Mouse (Mus musculus) bone marrow, adult 2 months (tissue): ENCODE measurements around the gene Ddb1. TPM values are rescaled to one million over a fixed set of nuclear protein-coding genes. Genes with fewer than 3 reads are reported as not detected.
A peak's percentile ranks its signal among the peaks of the same experiment; 100 is the strongest.

Experiments
- H3K27ac ChIP-seq: fragments of 200-500 bp; 2 replicates; pipeline ENCODE4 v1.5.1; 2012; ENCODE audit warnings: low read depth, mild to moderate bottlenecking, control low read depth, inconsistent platforms, low read length; ENCODE audit not compliant: control insufficient read depth, poor library complexity, insufficient read depth
- H3K4me1 ChIP-seq: fragments of 200-500 bp; 2 replicates; pipeline ENCODE4 v1.6.1; 2011; ENCODE audit warnings: low read length; ENCODE audit not compliant: control insufficient read depth, insufficient read depth
- H3K4me3 ChIP-seq: fragments of 200-500 bp; replicated peaks from 2 replicates; pipeline ENCODE3; 2011; ENCODE audit warnings: mild to moderate bottlenecking, low read depth, low read length, control low read depth; ENCODE audit not compliant: control insufficient read depth
- CTCF ChIP-seq: fragments of 200-500 bp; IDR thresholded peaks from 2 replicates; pipeline ENCODE4 v1.5.1; 2011; ENCODE audit warnings: low read length, control low read depth; ENCODE audit not compliant: control insufficient read depth, insufficient read depth
- POLR2A ChIP-seq: fragments of 200-500 bp; IDR thresholded peaks from 2 replicates; pipeline ENCODE4 v1.6.1; 2011; ENCODE audit warnings: low read depth, mild to moderate bottlenecking, control low read depth, low read length, borderline replicate concordance; ENCODE audit not compliant: control insufficient read depth
- WGBS: fragments of 180-500 bp; shearing (Covaris S2); methylation state at CpG from one replicate; pipeline ENCODE4 v1.1.7; 2018; 5-methylcytosine and 5-hydroxymethylcytosine counted together
- polyA plus RNA-seq: library from polyadenylated mRNA; stranded (reverse); fragments of >200 nt; gene quantifications from 2 replicates; pipeline ENCODE4 v1.2.4, GENCODE M21; 2011; ENCODE audit warnings: low replicate concordance; ENCODE audit not compliant: missing spikeins, insufficient read depth, insufficient read length

The Ddb1 gene
- polyA plus RNA-seq, 1 experiment: 107 TPM

DNA sequence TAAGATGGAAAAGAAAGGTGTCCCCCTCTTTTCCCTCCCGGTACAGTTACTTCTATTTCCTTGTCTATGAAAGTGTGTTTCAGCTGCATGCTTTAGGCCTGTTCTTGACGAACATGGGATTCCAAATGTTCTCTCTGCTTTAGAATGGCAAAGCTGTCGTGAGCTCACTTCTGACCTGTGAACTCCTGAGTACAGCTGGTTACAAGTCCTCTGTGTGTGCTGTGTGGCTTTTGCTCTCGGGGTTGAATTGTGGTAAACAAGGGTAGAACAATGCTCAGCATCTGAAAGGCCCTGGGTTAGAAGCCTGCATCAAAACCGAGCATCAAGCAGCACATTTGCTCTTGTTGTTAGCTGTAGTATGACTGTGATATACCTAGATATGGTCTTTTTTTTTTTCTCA lies 42.8 kb upstream of the Ddb1 start:
- H3K4me3 ChIP-seq: no peak overlapping the region
- H3K4me1 ChIP-seq: no peaks in the 10 kb centered on the region
- no peak for TF ChIP-seq POLR2A
- no peak for TF ChIP-seq CTCF
- 79% methylated on average over 5 of the region's 5 CpGs for WGBS
- H3K27ac ChIP-seq: no peak overlapping the region

DNA sequence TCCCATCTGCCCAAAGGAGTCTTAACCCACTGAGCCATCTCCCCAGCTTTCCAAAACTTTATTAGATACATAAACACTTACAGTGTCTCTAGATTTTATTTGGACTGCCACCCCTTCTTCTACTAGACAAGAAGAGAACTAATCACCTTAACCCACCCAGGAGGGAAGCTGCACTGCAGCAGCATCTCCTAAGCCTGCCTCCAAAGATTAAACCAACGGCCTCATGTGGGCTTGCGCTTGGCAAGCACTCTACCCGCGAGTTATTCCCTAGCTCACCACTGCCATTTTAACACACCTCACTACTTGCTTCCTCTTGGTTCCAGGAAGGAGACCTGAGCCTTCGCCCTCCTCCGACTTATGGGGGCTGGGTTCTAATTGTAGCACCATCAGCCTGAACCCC lies 40.8 kb upstream of the Ddb1 start:
- no peak for TF ChIP-seq CTCF
- WGBS: 66% methylated on average over 6 of the region's 6 CpGs
- Histone ChIP-seq H3K4me3 (no peak overlapping the region), H3K4me1 (no peaks in the 10 kb centered on the region), H3K27ac (no peak overlapping the region)

DNA sequence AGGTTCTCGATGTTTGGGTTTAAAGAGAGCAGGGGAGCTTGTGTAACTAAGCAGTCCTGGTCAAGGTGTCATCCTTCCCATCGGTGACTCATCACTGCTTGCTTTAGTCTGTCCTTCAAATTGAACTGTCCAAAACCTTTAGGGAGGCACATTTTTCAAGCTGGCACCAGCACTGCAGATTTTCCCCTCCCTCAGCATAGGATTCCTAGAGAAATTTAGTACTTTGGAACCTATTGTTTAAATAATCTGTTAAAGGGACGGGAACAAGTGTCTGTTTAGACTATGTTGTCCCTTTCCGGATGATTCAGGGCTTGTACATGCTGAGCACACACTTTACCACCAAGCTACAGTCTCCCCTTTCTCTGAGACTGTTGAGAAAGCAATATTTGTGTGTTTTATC lies 39.9 kb upstream of the Ddb1 start:
- H3K4me3 ChIP-seq: no peak overlapping the region
- H3K27ac ChIP-seq: no peak overlapping the region
- no peak for TF ChIP-seq POLR2A
- no peak for TF ChIP-seq CTCF
- no peaks in the 10 kb centered on the region for H3K4me1 ChIP-seq
- WGBS: 62% methylated on average over 4 of the region's 4 CpGs

DNA sequence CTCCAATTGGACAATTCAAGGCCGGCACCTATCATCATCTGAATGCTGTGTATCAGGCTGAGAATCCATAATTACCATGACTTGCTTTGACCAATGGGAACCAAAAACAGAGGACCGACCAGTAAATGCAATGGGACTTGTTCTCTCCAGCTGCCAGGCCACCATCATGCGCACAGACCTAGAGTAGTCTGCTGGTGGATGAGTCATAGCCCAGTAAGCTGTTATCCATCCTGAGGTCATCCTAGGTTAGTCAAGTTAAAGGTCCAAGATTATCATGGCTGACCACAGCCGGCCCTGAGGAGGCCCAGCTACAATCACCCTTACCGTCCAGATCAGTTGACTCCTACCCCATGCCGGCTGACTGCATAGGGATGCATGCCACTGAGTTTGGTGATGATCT lies 35.5 kb upstream of the Ddb1 start:
- peaks cover 2% of the 10 kb centered on the region; the same call in 1 of the 2 replicates for H3K4me1 ChIP-seq
- H3K27ac ChIP-seq: no peak overlapping the region
- TF ChIP-seq POLR2A (no peak), CTCF (no peak)
- WGBS: 92% methylated on average over 6 of the region's 6 CpGs
- H3K4me3 ChIP-seq: no peak overlapping the region

DNA sequence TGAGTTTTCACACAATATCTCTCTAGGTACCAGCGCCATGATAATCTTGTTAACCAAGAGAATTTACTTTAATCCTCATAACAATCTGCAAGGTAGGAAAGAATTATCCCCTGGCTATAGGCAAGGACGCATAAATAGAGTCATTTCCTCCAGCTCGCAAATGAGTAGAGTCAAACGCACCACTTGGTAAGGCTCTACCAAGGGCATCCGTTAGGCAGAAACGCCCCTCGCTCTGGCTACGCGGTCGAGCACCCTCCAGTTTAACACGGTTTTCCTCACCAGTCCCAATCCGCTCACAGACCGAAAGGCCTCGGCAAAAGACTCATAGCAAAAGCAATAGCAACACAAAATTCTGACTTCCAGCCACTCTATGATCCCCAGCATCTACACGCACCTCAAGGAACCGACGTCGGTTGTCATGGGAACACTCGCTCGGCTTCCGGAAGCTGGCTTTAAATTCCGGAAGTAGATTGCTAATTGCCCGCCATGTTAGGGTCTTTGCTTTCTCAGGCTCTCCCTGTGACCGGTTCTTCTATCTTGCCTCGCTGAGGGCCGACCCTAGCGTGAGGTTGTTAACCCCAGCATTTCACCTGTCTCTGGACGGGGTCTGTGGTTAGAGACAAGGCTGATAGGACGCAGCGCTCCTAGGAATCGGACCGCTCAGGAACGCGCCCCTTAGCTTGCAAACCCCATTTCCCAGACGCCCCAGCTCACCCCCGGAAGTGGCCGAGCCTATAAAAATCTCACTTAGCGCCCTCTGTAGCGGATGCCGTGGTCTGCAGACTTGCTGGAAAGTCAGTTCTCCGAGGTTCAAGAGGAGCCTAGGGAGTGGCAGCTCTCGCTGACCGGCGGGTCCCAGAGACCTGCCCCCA lies 28.2 kb upstream of the Ddb1 start, which contains the start of the genes Cyb561a3 and Tmem138:
TSS of gene Cyb561a3 (plus strand) at position 483 of the 872 bp plus-strand sequence.
TSS of gene Tmem138 (minus strand) at position 673 of the 872 bp plus-strand sequence.
- peak; percentile 95 for TF ChIP-seq POLR2A
- peak; percentile 33; the same call in 1 of the 2 replicates for TF ChIP-seq CTCF
- under 1% methylated on average over 44 of the region's 44 CpGs for WGBS
- H3K4me3 ChIP-seq: peak within 1 kb of the TSS; percentile 88
- H3K27ac ChIP-seq: peak within 1 kb of the TSS; percentile 87
- H3K4me1 ChIP-seq: peaks cover 7% of the 10 kb centered on the region; the same call in 1 of the 2 replicates

DNA sequence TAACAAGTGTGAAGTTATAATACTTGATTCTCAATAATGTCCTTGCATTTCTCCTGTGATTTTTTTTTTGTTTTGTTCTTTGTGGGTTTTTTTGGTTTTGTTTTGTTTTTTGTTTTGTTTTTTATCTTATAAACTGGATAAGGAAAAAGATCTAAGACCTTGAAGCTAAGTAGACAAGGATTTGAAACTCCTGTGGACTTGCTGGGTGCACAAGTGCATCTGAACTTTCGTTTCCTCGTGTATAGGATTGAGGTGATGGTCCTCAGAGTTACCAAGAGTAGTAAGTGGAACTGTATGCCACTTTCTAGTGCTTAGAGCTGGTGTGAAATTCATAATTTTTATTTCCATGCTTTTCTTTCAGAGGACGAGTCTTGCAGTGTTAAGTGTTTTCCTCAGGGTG lies 25.0 kb upstream of the Ddb1 start:
- TF ChIP-seq CTCF (no peak), POLR2A (no peak)
- WGBS: 49% methylated on average over 3 of the region's 3 CpGs
- Histone ChIP-seq H3K4me1 (peaks cover 12% of the 10 kb centered on the region), H3K27ac (peak overlapping the region; percentile 81; the same call in 1 of the 2 replicates), H3K4me3 (no peak overlapping the region)

DNA sequence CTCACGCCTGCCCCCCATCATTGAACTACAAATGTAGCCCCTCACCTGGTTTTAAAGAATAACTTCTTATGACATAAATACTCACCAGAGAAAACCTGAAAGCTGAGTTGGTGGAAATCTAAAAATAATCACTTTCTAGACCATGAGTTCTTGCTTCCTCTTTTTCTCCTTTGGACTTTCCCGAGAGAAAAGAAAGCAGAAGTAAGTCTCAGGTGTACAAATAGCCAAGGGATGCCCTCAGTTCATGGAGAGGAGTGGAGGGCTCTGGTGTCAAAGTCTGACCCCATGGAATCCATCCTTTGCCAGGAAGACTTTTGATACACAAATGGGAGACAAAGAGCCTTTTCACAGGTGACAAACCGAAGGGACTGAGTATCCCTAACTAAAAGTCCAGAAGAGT lies 24.4 kb upstream of the Ddb1 start:
- no peak overlapping the region for H3K4me3 ChIP-seq
- no peak for TF ChIP-seq CTCF
- no peak for TF ChIP-seq POLR2A
- WGBS: 19% methylated on average over 3 of the region's 3 CpGs
- no peak overlapping the region; the same call in 1 of the 2 replicates for H3K27ac ChIP-seq
- peaks cover 12% of the 10 kb centered on the region for H3K4me1 ChIP-seq

DNA sequence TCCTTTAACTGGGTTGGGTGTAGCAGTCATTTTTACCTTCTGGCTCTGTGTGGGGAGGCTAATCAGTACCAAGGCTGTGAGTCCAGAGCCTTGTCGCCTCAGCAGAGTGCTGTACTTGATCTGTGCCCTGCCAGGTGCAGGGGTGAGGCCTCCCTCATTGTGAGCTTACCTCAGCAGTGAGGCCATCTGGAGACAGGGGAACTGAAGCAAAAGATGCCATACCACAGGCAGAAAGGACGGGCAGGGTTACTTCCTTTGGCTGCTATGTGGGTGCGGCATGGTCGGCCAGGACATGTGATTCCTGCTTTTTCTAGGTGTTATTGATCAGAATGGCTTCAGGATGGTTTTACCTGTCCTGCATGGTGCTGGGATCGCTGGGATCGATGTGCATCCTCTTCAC lies 23.1 kb upstream of the Ddb1 start:
- Histone ChIP-seq H3K4me1 (peaks cover 12% of the 10 kb centered on the region), H3K27ac (peak overlapping the region; percentile 61), H3K4me3 (peak overlapping the region; percentile 49)
- no peak for TF ChIP-seq POLR2A
- TF ChIP-seq CTCF: no peak
- 52% methylated on average over 6 of the region's 6 CpGs for WGBS
